Mouse (Mus musculus) ES-Bruce4 (cell line): ENCODE measurements at regions not wholly inside any gene's neighbourhood (a gene's known extent, or its start where the extent isn't known, plus 50 kb on each side); places are given as distances from the start of the nearest gene placed in this dataset.

Source experiments
- CTCF ChIP-seq: IDR thresholded peaks from one replicate; pipeline ENCODE4 v1.8.1; 2011; ENCODE audit warnings: low read depth, low read length
- EP300 ChIP-seq: IDR thresholded peaks from 2 replicates; pipeline ENCODE4 v1.6.1; 2011; ENCODE audit warnings: low read depth, low read length; ENCODE audit not compliant: insufficient read depth
- POLR2A ChIP-seq: IDR thresholded peaks from one replicate; pipeline ENCODE4 v1.8.1; 2011; ENCODE audit warnings: low read length; ENCODE audit not compliant: insufficient read depth

DNA sequence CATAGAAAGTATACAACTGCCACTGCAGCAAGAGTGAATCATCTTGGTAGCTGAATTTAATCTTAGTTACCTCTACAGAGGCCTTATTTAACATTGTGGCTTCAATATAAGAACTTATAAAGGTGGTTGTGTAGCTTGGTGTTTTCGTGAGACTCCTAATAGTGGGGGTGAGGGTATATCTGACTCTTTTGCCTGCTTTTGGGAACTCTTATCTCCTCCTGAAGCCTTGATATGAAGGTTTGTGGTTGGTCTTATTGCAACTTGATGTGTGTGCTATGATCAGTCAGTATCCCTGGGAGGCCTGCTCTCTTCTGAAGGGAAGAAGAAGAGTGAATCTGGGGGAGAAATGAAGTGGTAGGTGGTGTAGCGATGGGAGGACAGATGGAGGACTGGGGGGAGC lies 67.7 kb upstream of the Tab2 start:
- TF ChIP-seq CTCF (no peak), POLR2A (no peak), EP300 (no peak)
